Mouse (Mus musculus): Measurements from ENCODE around the gene Mast4.

The Mast4 gene

DNA sequence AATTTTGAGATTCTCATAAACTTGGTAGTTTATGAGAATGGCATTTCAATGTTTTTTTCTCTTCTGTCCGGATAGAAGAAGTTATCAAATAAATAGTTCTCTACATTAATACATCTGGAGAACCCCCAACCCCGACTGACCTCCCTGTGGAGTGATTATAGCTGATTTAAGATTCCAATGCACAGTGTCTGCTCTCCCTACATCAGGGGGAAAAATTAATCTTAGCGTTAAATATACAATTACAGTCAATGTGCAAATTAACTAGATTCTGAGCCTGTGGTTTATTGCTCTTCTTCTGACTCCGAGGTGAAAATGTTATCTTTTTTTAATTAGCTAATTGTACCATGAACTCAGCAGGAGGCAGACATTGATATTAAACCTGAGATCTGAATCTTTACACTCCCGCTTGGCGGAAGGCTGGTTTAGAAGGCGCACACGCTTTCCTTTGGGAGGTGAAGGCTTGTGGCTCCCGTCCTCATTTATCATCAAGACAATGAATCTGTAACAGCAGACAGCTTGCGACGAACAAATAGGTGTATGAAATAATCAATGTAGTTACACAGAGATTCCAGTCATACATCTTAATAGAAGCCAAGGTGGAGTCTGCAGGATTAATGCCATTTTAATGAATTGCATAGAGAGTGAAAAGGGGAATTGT is 274.2 kb downstream of the Mast4 start:
- DNase-seq (ENCODE audit: low read depth, low spot score), result no peak

DNA sequence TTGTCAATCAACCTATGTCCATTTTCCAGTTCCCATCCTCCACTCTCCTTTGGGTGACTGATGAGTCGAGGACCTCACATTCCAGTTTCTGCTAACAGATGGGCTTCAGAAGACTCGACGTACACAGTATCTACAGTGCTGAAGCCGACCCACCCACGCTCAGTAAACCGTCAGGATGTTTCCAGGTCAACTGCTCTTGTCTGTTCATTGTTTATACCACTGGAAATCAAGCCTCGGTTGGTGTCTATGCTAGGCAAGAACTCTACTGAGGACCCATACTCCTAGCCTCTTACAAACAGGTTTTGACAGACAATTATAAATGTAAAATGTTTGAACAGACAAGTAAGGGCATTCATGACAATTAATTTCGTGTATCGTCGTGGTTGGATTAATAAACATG is 277.8 kb downstream of the Mast4 start:
- DNase-seq (ENCODE audit: low read depth, low spot score), result no peak

DNA sequence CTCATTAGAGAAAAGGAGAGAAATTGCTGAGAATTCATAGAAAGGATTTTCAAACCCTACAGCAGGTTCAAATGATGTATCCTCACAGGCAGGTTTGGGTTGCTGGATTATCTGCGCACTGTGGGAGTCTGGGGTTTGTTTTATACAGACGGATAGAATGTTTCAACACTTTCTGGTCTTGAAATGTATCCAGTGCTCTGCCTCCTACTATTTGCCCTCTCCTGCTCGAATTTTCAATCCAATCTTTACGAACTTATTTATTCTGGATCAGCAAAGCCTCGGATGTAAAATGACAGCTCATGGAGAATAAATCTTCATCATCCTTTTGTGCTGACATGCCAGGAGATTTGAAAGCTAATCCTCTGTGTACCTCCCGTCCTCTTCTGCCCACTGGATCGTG is 281.6 kb downstream of the Mast4 start:
- no peak for DNase-seq (ENCODE audit: low read depth, low spot score)

DNA sequence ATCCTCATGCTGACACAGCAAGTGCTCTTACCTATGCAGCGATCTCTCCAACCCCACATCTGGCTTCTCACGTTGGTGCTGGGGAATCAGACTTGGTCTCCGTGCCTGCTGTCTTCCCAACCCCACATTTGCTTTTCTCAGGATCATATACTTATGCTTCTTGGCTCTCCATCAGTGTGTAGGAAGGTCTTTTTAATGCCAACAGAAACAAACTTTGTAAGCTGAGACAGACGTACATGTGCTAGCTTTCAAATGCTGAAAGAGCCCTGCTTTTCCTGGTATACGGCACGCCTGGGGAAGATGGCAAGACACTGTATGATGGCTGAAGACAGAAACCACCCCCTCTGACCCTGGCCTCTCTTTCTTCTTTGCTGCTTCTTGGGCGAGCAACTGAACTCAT is 285.3 kb downstream of the Mast4 start:
- DNase-seq (ENCODE audit: low read depth, low spot score), result peak; percentile 44

DNA sequence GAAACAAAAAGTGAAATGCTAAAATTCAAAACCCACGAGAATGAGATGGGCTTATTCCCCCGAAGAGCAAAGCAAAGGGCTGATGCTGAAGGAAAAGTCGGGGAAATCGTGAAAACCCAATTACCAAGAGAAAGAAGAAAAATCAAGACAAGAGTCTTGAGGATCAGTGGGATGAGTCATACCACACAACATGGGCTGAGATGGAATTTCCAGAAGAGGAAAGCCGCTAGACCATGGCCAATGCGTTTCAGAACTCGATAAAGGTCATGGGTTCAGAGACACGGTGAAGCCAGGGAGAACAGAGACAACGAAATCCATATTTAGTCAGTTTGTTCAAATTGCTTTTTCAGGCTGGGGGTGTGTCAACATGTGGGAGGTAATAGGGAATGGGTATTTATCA is 290.6 kb downstream of the Mast4 start:
- DNase-seq (ENCODE audit: low read depth, low spot score), result no peak

DNA sequence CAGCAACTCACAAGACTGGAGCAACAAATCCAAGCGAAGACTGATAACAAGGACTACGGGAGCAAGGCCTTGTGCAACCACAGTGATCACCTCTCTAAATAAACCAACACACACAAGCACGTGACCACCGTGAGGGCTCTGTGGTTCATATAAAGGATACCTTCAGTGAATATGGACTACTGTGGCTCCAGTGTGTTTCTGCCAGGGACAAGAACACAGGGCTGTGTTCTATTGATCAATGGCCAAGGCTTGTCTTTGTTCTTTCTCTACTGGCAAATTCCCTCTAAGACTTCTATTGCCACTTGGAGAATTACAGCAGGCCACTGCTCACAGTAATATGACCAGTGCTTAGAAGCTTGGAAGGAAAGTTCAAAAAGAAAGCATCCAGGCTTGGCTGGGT is 291.3 kb downstream of the Mast4 start:
- DNase-seq (ENCODE audit: low read depth, low spot score), result peak; percentile 57

DNA sequence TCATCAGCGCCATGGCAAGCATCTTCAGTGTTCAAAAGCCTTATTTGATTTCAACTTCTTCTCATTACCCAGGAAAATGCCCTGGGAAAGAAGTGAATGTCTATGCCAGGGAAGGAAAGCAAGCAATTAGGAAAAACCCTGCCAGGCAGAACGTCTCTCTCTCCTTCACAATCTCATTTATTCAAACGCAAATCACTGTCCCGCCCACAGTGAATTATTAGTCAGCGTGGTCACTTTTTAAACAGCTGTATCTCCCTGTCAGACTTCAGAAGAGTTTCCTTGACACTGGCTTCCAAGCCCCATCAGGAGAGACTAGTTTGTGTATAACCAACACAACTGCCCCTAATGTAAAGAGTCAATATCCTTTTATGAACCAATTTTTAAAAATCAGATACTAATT is 296.8 kb downstream of the Mast4 start:
- no peak for DNase-seq (ENCODE audit: low read depth, low spot score)

DNA sequence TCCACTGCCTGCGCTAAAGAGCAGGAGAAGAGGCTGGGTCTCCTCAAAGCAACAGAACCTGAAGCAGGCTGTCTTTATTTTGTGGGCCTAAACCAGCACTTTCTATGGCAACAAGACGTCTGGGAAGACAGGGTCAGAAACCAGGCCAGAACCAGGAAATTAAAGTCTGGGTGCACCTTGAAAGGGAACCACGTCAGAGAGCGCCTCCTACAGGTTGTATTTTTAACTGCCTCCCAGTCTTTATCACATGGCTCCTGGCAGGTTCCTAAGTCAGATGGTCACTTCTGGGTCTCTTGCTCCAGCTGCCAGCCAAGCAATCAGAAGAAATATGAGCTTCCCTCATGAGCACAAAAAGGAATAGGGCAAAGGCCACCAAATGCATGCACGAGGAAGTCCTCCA is 304.9 kb downstream of the Mast4 start:
- DNase-seq (ENCODE audit: low read depth, low spot score), result no peak

DNA sequence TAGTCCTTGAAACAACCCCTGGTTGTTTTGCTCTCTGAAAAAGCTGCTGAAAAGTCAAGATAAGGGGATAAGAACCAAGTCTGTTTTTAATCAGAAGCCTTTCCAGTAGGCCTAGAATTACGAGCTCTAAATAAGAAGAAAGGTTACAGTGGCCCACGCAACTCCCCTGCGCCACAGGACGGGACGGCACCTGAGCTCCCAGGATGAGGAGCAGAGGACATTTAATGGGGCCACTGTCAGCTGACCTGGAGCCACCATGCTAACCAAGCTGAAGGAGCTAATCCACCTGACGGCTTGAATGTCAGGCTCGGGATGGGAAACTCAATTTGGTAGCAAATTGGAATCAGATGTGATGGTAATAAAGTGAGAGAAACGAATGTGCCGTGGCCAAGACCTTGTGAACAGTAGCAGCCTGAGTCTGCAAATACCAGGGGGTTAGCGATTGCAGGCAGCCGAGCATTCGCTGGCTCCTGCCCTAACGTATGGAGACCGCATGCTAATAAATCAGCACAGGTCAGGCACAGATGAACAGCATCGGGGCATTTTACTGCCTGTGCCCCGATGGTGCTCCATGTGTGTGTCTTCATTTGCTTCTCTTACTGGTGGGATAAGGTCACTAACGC is 306.7 kb downstream of the Mast4 start:
- no peak for DNase-seq (ENCODE audit: low read depth, low spot score)

DNA sequence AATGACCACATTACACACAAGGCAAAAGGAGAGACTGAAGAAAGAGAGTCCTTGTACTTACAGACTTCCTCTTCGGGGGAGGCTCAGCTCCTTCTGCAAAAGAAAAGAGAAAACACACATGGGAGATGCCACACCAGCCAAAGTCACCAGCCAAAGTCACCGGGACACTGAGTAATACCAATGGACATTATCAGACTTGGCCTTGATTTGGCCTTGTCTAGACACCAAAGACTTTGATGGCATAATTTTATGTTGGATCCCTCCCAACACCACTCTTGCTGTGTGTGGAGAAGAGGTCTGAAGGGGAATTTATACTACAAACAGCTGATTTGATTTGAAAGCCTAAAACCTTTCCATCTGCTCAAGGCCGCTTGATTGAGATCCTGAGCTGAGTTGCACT is 308.8 kb downstream of the Mast4 start:
- no peak for DNase-seq (ENCODE audit: low read depth, low spot score)

DNA sequence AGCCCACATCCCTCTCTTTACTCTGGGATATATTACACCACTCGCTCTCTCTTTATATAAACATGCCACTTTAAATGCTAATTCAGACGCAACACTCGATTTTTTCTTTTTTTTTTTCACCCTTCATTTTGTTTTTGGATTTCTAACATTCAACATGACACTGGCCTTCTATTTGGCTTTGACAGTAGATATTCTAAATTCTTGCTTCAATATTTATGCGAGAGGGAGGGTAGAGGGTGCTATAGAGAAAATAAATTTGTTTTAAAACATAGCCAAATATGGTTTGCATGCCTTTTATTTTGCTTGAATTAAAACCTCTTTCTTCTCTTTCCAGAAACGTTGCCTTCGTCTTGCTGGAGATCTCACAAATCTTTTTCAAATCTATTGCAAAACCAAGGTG is 315.8 kb downstream of the Mast4 start:
- no peak for DNase-seq (ENCODE audit: low read depth, low spot score)

DNA sequence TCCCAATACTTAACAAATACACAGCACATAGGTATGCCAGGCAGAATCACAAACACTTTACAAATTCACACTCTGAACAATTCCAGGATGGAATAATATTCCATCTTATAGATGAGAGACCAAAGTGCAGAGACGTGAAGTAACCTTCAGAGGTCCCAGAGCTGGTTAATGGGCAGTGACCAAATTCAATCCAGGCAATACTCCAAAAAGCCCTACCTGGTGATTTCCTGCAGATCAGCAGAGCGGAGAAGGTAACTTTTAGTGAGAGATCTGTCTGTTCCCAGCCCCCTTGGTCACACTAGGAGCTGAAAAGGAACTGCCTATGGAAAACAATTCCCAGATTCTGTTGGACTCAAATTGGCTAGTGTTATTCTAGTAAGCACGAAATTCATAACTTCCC is 316.6 kb downstream of the Mast4 start:
- DNase-seq (ENCODE audit: low read depth, low spot score), result no peak

DNA sequence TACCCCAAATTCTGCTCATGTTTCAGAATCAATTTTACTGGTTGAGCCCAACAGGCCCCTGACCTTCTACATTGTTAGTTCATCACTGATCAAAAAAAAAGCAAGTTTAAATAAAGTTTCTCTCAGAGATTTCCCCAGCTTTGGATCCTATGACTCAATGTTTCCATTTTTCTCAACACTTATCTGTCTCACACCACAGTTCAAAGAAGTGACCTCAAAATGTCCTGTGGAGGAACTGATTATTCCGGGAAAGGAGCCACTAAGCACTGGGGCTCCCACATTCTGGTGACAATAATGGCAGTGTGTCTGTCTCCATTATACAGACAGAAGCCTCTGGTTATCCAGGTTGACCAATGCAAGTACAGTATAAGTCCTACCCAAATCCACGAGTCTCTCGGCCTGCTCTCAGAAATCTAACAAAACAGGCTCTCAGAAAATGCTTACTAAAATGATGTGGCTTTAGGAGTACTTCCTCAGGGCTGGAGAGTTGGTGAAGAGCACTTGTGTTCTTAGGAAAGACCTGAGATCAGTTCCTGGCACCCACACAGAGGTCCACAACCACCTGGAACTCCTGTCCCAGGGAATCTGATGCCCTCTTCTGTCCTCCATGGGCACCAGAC is 319.1 kb downstream of the Mast4 start:
- DNase-seq (ENCODE audit: low read depth, low spot score), result peak; percentile 24

DNA sequence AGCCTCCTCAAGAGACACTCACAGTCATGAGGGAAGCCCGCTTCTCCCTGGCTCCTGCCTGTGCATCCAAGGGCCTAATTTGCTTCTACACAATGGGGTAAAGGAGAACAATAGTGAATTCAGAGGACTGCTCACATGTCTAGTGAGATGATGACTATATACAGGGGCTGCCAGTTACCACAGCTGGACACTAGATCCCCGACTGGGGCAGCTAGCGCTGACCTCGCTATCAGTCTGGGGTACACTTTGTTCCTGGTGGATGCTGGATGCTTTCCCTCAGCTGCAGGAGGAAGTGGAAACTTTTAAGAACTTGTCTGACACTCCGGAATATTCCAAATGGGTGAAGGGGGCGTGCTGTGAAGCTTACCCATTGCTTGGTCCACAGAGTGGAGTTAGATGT is 319.7 kb downstream of the Mast4 start:
- DNase-seq (ENCODE audit: low read depth, low spot score), result peak; percentile 90

DNA sequence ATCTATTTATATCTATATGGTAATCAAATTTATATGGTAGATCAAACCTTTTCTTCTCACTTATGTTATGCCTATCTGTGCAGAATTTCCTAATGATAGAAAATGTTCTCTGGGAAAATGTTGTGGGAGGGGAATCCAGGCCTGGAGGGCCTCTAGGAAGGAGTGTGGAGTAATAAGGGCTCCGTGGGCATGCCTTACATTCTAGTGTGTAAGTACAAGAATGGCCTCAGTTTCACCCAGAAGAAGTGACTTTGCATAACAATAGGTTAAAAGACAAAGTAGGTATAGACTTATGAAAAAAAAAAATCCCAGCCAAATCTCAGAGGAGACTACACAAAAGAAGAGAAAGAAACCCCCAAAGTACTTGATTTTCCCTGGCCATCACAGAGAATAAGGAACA is 320.1 kb downstream of the Mast4 start:
- no peak for DNase-seq (ENCODE audit: low read depth, low spot score)

DNA sequence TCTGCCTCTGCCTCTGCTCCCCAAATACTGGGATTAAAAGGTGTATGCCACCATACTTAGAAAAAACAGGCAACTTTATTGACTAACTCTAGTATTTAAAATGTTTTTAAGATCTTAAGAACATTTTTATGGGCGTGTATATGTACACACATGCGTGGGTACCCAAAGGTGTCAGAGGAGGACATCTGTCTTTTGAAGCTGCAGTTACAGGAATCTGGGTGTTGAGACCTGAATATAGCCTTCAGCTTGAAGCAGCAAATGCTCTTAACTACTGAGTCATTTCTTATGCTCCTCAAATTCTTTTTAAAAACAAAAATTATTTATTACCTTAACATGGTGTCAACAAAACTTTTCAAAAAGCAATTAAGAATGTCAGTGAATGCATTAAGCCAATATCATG is 329.1 kb downstream of the Mast4 start:
- peak; percentile 56 for DNase-seq (ENCODE audit: low read depth, low spot score)

DNA sequence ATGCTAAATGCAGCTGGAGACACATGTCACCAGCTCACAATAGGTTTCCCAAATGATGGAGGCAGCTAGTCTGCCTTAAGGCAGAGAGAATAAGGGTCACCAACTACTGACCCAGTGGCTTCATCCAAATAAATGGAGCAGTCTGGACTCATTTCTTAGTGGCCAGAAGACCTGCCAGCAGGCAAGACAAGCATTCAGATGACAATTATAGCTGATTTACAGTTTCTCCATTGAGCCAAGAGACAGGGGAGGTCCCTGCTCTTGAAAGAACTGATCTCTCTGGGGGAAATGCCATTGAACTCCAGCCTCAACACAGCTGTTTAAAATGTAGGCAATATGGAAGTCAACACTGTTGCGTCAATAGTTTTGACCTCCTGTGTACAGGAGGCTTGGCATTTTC is 332.5 kb downstream of the Mast4 start:
- DNase-seq (ENCODE audit: low read depth, low spot score), result no peak

DNA sequence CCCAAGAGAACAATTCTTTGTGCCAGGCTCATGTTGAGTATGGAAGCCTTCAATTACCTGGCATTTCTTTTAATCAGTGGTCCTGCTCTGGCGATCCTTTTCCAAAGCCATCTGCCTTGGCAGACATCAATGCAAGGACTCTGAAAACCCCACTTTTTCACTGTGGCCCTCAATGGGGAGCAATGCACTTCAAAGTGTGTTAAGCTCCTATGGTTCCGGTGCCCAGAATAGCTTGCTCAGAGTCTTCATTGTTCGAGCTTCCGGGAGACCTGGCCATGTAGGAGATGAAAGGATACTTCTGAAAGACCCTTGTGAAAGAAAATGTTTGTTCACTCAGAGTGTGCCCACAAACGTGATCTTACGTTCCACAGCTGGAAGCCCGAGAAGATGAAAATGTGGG is 333.4 kb downstream of the Mast4 start:
- DNase-seq (ENCODE audit: low read depth, low spot score), result peak; percentile 29

DNA sequence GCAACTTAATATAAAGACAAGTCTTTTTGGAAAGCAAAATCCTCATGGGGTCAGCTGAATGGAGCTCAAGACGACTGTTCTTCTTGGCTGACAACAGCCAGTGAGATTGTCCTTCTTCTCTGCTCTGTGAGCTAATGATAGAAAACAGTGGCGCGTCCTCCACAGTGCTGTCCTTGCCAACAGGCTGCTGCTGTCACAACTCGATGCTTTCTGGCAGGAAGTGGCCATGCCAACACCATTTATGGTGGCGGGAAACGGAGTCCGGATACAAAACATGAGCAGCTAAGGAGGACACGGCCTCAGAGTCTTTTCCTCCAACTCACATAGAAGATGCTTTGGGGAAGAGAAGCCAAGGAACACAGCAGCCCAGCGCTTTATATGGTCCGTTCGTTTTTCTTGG is 340.2 kb downstream of the Mast4 start:
- peak; percentile 47 for DNase-seq (ENCODE audit: low read depth, low spot score)

DNA sequence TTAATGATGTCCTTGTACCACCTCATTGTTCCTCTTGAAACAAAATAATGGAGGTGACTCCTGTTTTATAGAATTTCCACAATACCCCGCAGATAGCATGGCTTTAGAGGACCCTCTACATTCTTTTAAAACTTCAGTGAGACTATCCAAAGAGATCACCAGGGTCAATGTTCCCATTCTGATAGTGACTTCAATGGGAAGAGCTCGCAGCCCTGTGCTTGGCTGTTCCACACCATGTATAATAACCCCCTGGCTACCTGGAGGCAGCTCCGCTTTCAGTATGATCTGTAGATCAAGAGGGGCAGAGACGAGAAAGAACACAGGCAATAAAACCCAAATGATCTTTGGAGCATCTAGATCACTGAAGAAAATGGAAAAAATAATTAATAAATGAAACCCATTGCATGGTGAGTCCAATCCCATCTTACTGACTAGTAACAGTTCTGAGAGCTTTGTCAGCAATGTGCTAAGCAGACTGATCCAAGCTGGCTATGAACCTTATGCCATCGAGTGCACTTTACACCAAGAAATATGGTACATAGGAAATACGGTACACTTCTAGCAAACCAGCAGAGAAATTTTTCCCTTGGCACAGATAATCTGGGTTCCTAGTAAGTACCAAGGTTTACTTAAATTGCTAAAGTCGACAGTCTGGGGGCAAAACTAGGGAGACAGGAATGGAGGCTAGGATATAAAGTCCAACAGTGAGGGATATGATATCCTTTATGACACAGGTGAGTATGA is 341.4 kb downstream of the Mast4 start:
- DNase-seq (ENCODE audit: low read depth, low spot score), result no peak

DNA sequence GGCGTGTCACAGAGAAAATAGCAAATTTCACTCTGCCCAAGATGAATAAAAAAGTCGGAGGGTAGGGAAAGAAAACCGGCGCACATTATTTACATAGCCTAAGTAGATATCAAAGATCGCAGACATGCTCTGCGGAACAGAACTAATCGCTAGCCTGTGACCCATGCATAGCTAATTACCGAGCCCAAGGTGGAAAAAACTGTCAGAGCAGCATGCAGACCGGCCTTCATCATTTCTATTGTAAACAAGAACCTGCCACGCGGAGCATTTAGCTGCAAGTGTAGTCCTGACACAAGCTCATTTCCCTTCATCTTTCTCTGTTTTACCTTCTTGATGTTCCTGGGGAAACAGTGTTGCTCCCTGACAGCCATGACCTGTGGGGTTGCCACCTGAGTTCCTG is 342.4 kb downstream of the Mast4 start:
- DNase-seq (ENCODE audit: low read depth, low spot score), result no peak

DNA sequence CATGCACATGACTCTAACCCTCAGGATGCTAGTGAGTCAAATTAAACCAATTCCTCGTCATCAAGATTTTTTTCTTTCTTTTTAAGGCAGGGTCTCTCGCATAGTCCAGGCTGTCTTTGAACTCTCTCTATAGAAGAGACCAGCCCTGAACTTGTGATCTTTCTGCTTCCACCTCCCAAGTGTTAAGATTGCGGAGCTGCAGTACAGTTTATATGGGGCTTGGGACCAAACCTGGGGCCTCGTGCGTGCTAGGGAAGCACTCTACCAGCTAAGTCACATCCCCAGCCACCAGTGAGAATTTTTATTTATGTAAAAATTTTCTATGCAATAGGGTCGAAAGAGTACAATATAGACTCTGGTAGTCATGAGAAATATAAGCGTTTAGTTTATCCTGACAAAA is 343.1 kb downstream of the Mast4 start:
- no peak for DNase-seq (ENCODE audit: low read depth, low spot score)

DNA sequence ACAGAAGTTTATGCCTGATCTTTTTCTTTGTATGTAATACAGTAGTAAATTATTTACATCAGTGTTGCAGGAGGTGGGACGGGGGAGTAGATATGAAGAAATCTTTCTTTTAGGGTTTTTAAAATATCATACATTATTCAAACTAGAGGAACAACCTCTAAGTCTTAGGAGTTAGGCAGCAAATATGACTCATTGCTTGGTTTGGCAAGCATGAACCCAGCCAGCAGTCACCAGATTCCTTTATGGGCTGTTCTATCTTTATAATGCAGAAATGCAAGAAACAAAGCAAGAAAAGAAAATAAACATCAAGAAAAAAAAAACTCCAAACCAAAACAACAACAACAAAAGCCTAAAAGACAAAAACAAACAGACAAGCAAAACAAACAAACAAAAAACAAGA is 344.2 kb downstream of the Mast4 start:
- peak; percentile 42 for DNase-seq (ENCODE audit: low read depth, low spot score)
